Mouse (Mus musculus): ENCODE results near the gene Armh3. TPM values are rescaled to one million over a fixed set of nuclear protein-coding genes. Genes with fewer than 3 reads are reported as not detected.

Armh3 gene
- total and polyA plus RNA-seq, 3 experiments = 1.1 to 4.9 (median 1.9) TPM

DNA sequence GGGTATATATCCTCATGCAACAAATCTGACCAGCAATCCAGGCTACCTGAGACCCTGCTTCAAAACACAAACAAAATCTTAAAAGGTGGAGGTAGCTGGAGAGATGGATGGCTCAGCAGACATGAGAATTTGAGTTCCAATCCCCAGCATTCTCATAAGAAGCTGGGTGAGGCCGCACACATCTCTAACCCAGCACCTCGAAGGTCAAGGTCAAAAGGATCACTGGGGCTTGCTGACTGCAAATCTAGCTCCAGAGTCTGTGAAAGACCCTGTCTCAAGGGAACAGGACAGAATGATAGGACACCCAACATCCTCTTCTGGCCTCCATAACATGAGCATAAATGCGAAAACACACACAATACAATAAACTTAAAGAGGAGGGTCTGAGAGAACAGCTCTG is 7.1 kb downstream of the Armh3 start:
- Histone ChIP-seq H3K36me3 (replicated peaks in 1 of 2; ENCODE audit: control insufficient read depth in 1 of 2, insufficient read depth in 1 of 2, low read length in 1 of 2) (peaks cover 0 to 3% of the 10 kb centered on the region in 2 experiments), H3K79me2 (replicated peaks; ENCODE audit: control insufficient read depth, extremely low read depth, insufficient read depth, poor library complexity, severe bottlenecking) (no peaks in the 10 kb centered on the region), H3K9me3 (replicated peaks; ENCODE audit: low read length) (peaks cover 9% of the 10 kb centered on the region), H3K4me2 (ENCODE audit: insufficient read depth, low read depth, poor library complexity, severe bottlenecking) (no peak overlapping the region), H3K4me1 (ENCODE audit: control insufficient read depth in 1 of 2, insufficient read depth in 2 of 2) (no peaks in the 10 kb centered on the region), H3K27ac (ENCODE audit: insufficient read depth, low read depth) (no peak overlapping the region), H3K27me3 (replicated peaks) (no peaks in the 10 kb centered on the region), H3K9ac (ENCODE audit: insufficient read depth, low read depth) (no peak overlapping the region), H3K4me3 (replicated peaks in 1 of 3; ENCODE audit: low read depth in 2 of 3, low read length in 2 of 3, poor library complexity in 1 of 3) (no peak overlapping the region)
- dilution Hi-C loops (cut with MboI; ENCODE audit: extremely low pct_ligation_motif_present, extremely low pct_unique_long_range_greater_than_20kb, low sequenced_read_pairs) = no loop called here
- in situ Hi-C loops (cut with MboI; ENCODE audit: low pct_ligation_motif_present, low pct_unique_long_range_greater_than_20kb, low sequenced_read_pairs) = no loop called here
- DNase-seq (ENCODE audit: extremely low read depth) = no peak
- no peak for TF ChIP-seq ZNF384 (IDR thresholded peaks at IDR 0.05; ENCODE audit: low read depth, low read length)
- TF ChIP-seq CTCF (conservative IDR thresholded peaks at IDR 0.05 in 1 of 2, IDR thresholded peaks at IDR 0.05 in 1 of 2; ENCODE audit: low read depth in 2 of 2, low read length in 2 of 2) = no peak
- no peak for TF ChIP-seq MEF2A (IDR thresholded peaks at IDR 0.05; ENCODE audit: borderline replicate concordance, low read depth, low read length)
- no peak for TF ChIP-seq NELFE (IDR thresholded peaks at IDR 0.05; ENCODE audit: low read depth, low read length)
- no peak for TF ChIP-seq ZMIZ1 (IDR thresholded peaks at IDR 0.05; ENCODE audit: low read depth, low read length)
- TF ChIP-seq E2F4 (IDR thresholded peaks at IDR 0.05; ENCODE audit: insufficient replicate concordance, low read depth, low read length) = no peak
- TF ChIP-seq MAX (IDR thresholded peaks at IDR 0.05; ENCODE audit: low read length) = no peak
- TF ChIP-seq TCF12 (IDR thresholded peaks at IDR 0.05; ENCODE audit: low read depth, low read length) = no peak

DNA sequence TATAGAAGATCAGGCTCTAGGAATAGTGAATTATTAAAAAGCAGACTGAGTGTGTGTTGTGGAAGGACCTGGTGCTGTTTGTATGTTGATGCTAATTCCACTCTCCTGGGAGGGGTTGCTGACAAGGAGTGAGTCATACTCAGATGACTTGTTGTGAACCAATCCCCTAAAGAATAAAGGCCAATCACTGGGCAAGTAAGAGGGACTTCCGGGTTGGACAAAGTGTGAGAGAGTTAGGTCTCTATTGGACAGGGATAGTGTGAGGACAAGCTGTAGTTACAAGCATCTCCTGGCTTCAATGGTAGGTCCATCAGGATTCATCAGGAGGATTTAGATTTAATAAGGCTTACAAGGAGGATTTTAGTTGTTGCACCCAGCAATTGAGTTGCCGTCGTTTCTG is 10.1 kb downstream of the Armh3 start:
- Histone ChIP-seq H3K79me2 (replicated peaks; ENCODE audit: control insufficient read depth, extremely low read depth, insufficient read depth, poor library complexity, severe bottlenecking) (no peaks in the 10 kb centered on the region), H3K36me3 (replicated peaks in 1 of 2; ENCODE audit: control insufficient read depth in 1 of 2, insufficient read depth in 1 of 2, low read length in 1 of 2) (no peaks in the 10 kb centered on the region), H3K27ac (ENCODE audit: insufficient read depth, low read depth) (no peak overlapping the region), H3K4me2 (ENCODE audit: insufficient read depth, low read depth, poor library complexity, severe bottlenecking) (no peak overlapping the region), H3K27me3 (replicated peaks) (no peaks in the 10 kb centered on the region), H3K9me3 (replicated peaks; ENCODE audit: low read length) (no peaks in the 10 kb centered on the region), H3K9ac (ENCODE audit: insufficient read depth, low read depth) (no peak overlapping the region), H3K4me1 (ENCODE audit: control insufficient read depth in 1 of 2, insufficient read depth in 2 of 2) (peaks cover 6 to 10% of the 10 kb centered on the region in 2 experiments; a peak in 3 of 4 replicates), H3K4me3 (replicated peaks in 1 of 3; ENCODE audit: low read depth in 2 of 3, low read length in 2 of 3, poor library complexity in 1 of 3) (no peak overlapping the region)
- no peak for DNase-seq (ENCODE audit: extremely low read depth)
- TF ChIP-seq MEF2A (IDR thresholded peaks at IDR 0.05; ENCODE audit: borderline replicate concordance, low read depth, low read length) (no peak), ELF1 (IDR thresholded peaks at IDR 0.05; ENCODE audit: low read depth, low read length) (peak; percentile 63)
- dilution Hi-C loops (cut with MboI; ENCODE audit: extremely low pct_ligation_motif_present, extremely low pct_unique_long_range_greater_than_20kb, low sequenced_read_pairs) (no loop called here), in situ Hi-C loops (cut with MboI; ENCODE audit: low pct_ligation_motif_present, low pct_unique_long_range_greater_than_20kb, low sequenced_read_pairs) (no loop called here)

DNA sequence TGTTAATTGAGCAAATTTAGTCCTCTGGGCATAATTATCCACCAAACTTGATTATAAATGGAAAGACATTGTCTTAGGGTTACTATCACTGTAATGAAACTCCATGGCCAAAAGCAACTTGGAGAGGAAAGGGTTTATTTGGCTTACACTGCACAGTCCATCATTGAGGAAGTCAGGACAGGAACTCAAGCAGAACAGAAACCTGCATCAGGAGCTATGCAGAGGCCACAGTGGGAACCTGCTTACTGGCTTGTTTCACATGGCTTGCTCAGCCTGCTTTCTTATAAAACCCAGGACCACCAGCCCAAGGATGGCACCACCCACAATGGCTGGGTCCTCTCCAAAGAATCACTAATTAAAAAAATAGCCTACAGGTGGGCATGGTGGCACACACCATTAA is 13.9 kb downstream of the Armh3 start:
- no peaks in the 10 kb centered on the region for H3K27me3 ChIP-seq (replicated peaks)
- peak; percentile 10 for DNase-seq (ENCODE audit: extremely low read depth)
- H3K4me3 ChIP-seq (replicated peaks in 1 of 3; ENCODE audit: low read depth in 2 of 3, low read length in 2 of 3, poor library complexity in 1 of 3) = no peak overlapping the region
- in situ Hi-C loops (cut with MboI; ENCODE audit: low pct_ligation_motif_present, low pct_unique_long_range_greater_than_20kb, low sequenced_read_pairs) (no loop called here), dilution Hi-C loops (cut with MboI; ENCODE audit: extremely low pct_ligation_motif_present, extremely low pct_unique_long_range_greater_than_20kb, low sequenced_read_pairs) (no loop called here)
- peaks cover 6 to 10% of the 10 kb centered on the region in 2 experiments; a peak in 3 of 4 replicates for H3K4me1 ChIP-seq (ENCODE audit: control insufficient read depth in 1 of 2, insufficient read depth in 2 of 2)
- H3K79me2 ChIP-seq (replicated peaks; ENCODE audit: control insufficient read depth, extremely low read depth, insufficient read depth, poor library complexity, severe bottlenecking) = no peaks in the 10 kb centered on the region
- TF ChIP-seq ETS1 (conservative IDR thresholded peaks at IDR 0.05; ENCODE audit: low read depth, low read length) = no peak
- no peak for TF ChIP-seq MXI1 (IDR thresholded peaks at IDR 0.05; ENCODE audit: low read depth, low read length)
- TF ChIP-seq UBTF (IDR thresholded peaks at IDR 0.05; ENCODE audit: low read depth, low read length) = no peak
- no peak for TF ChIP-seq GABPA (IDR thresholded peaks at IDR 0.05; ENCODE audit: insufficient replicate concordance, low read depth, low read length)
- no peak for TF ChIP-seq ZC3H11A (IDR thresholded peaks at IDR 0.05; ENCODE audit: low read depth, low read length)
- no peak for TF ChIP-seq USF2 (conservative IDR thresholded peaks at IDR 0.05; ENCODE audit: low read depth, low read length)
- TF ChIP-seq CHD2 (IDR thresholded peaks at IDR 0.05; ENCODE audit: low read length) = no peak
- TF ChIP-seq ZNF384 (IDR thresholded peaks at IDR 0.05; ENCODE audit: low read depth, low read length) = no peak
- TF ChIP-seq POLR2A (IDR thresholded peaks at IDR 0.05; ENCODE audit: low read depth, low read length) = no peak
- TF ChIP-seq CTCF (conservative IDR thresholded peaks at IDR 0.05 in 1 of 2, IDR thresholded peaks at IDR 0.05 in 1 of 2; ENCODE audit: low read depth in 2 of 2, low read length in 2 of 2) = no peak
- TF ChIP-seq MAZ (IDR thresholded peaks at IDR 0.05; ENCODE audit: low read depth, low read length) = no peak
- TF ChIP-seq NELFE (IDR thresholded peaks at IDR 0.05; ENCODE audit: low read depth, low read length) = no peak
- no peak overlapping the region for H3K27ac ChIP-seq (ENCODE audit: insufficient read depth, low read depth)
- no peaks in the 10 kb centered on the region for H3K9me3 ChIP-seq (replicated peaks; ENCODE audit: low read length)
- no peaks in the 10 kb centered on the region for H3K36me3 ChIP-seq (replicated peaks in 1 of 2; ENCODE audit: control insufficient read depth in 1 of 2, insufficient read depth in 1 of 2, low read length in 1 of 2)
- H3K4me2 ChIP-seq (ENCODE audit: insufficient read depth, low read depth, poor library complexity, severe bottlenecking) = peak overlapping the region; percentile 25
- H3K9ac ChIP-seq (ENCODE audit: insufficient read depth, low read depth) = no peak overlapping the region

Measured in CH12.LX (cell line).